Mouse (Mus musculus): ENCODE measurements at regions not wholly inside any gene's neighbourhood (a gene's known extent, or its start where the extent isn't known, plus 50 kb on each side); places are given as distances from the start of the nearest gene placed in this dataset.

DNA sequence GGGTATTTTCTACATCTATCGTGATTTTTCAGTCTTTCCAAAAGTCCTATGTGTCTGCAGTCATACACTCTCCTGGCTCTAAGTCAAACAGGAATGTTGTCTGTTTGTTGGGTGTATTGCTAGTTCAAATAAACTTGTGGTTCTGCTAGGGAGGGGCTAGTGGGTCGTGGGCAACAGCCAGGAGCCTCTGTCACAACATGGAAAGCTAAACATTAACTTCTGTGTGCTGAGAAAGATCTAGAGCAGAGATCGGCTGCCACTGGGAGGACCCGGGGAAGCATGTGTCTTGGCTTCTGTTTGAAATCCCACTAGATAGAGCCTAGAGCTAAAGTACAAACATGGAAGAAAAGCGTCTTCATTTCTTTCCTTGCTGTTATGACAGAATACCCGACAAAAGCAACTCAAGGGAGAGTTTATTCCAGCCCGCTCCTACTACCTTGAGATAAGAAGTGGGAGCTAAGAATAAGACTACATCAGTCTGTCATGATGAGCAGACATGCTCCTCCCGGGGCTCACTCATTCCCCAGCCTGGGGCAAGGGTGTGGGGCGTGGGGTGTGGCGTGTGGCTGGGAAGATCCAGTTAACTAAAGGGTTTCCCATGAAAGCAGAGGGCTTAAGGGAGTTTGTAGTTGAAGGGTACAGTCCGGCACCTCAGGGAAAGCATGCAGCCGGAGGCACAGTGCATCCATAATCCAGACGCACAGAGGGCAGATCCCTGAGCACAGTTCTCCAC is 190.7 kb downstream of the Rybp start:
- no peak for DNase-seq

- DNase-seq, result no peak
These were observed 192.6 kb downstream of the Rybp start for GRCm38 (mm10) chr6:100094653-100095217.

DNA sequence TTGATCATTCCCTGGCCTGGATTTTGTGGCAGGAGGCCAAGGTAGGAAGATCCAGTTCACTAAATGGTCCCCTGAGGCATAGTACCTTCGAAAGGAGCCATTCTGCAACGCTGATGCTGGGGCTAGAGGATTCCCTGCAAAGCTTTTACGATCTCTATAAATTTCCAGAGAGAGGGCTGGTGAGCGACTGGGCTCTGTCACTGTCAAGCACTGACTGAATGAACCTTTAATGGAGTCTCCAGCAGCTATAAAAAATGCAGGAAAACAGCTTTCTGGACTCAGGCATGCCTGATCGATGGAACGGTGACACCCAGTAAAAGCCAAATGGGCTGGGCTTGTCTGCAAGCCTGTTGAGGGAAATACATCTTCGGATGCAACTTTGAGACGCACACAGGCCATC is 194.4 kb downstream of the Rybp start:
- DNase-seq, result peak in 1 of 2 experiments; percentile 37

- peak in 1 of 2 experiments; percentile 32 for DNase-seq
These were observed 195.5 kb downstream of the Rybp start for GRCm38 (mm10) chr6:100091815-100092214.

DNA sequence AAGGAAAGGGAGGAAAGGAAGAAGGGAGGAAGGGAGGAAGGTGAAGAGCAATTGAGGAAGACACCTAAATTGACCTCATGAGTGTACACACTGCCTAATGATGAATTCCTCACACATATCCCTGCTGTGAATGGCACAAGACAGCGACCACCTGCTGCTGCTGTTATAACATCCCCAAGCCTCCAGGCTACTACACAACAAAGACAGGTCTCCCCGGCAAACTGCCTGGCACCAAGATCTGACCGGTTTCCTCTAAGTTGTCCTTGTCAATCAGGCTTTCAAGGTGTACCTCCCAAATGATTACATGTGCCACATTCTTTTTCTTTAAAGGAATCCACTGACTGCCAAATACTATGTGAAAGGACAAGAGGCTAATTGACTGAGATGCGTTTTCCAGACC is 198.7 kb downstream of the Rybp start:
- no peak for DNase-seq

DNA sequence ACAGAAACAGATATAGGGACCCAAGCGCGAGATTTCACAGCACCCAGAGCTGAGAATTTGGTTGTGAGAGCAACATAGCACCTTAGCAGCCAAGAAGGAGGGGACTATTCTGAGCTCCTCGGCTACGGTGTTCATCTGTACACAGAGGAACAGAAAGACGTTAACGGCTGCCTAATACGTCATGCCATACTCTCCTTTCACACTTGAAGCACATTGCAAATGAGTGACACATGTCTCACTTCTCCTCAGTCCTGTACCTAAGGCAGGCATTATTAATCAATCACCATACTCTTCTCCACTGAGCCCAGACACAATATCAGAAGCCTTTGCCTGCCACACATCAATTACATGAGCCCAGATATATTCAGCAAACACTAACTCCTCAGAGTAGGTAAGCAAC is 200.5 kb downstream of the Rybp start:
- no peak for DNase-seq

GRCm38 (mm10) chr6:100085981-100086380 is 201.3 kb downstream of the Rybp start:
- no peak for DNase-seq

GRCm38 (mm10) chr6:100083868-100084477 is 203.3 kb downstream of the Rybp start:
- DNase-seq, result no peak

DNA sequence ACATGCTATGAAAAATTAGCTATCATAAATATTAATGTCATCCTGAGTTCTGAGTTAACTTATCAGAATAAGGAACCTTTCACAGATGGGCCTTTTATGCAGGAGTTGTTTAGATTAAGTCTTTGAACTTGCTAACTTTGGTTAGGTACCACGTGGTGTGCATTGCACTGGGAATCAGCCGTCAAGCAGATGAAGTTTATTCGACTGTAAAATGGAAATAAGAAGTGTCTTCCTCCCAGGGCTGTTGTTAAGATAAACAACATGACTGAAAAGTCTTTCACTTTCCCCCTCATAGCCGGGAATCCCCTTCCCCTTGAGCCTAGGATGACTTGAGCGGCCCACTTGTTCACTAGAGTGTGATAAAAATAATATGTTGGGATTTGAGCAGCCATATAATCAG is 204.2 kb downstream of the Rybp start:
- DNase-seq, result no peak

GRCm38 (mm10) chr6:100074672-100075335 is 212.5 kb downstream of the Rybp start:
- peak; percentile 66 to 78 for DNase-seq

- no peak for DNase-seq
These were observed 214.9 kb downstream of the Rybp start for GRCm38 (mm10) chr6:100072261-100072968.

GRCm38 (mm10) chr6:100069151-100069550 is 218.1 kb downstream of the Rybp start:
- peak in 1 of 2 experiments; percentile 36 for DNase-seq

DNA sequence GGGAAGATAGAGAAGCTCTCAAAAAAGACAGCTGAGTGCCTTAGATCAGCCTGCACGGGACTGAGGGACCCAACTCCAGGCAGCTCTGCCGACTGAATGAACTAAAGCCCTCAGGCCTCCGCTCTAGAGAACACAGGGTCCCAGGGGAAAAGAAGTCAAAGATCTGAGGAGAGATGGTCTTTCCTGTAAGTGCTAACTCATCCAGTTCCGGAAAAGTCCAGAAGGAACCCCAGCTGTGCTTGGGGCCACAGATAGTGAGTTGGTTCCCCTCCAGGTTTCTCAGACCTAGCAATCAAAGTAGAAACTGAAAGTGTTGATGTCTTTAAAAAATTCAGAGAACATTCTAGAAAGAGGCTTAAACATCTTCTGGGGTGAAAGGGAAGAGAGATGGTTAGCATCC is 220.0 kb downstream of the Rybp start:
- no peak for DNase-seq

- DNase-seq, result no peak
These were observed 221.7 kb downstream of the Rybp start for GRCm38 (mm10) chr6:100065586-100065985.

- no peak for DNase-seq
These were observed 224.3 kb downstream of the Rybp start for GRCm38 (mm10) chr6:100062961-100063360.

- DNase-seq, result peak; percentile 34 to 81
These were observed 227.5 kb downstream of the Rybp start for GRCm38 (mm10) chr6:100059803-100060202.

DNA sequence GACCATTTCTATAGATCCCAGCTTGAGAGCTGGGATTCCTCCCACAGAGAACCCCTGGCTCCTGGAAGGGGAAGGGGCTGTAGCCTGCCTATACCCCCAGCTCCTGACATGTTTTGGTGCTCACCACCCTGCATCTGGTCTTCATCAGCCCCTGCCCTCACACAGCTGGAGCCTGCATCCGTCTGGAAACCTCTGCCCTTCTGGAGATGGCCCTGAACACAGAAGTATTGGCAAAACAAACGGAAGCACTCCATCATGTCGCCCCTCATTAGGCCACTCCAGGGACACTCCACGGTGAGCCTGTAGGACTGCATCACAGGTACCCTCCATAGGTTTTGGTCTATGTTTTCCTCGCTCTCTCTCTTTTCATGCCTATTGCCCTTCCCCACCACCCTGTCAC is 231.3 kb downstream of the Rybp start:
- no peak for DNase-seq

- no peak for DNase-seq
These were observed 234.1 kb downstream of the Rybp start for GRCm38 (mm10) chr6:100052955-100053795.

- DNase-seq, result no peak
These were observed 234.9 kb downstream of the Rybp start for GRCm38 (mm10) chr6:100052406-100052805.

DNA sequence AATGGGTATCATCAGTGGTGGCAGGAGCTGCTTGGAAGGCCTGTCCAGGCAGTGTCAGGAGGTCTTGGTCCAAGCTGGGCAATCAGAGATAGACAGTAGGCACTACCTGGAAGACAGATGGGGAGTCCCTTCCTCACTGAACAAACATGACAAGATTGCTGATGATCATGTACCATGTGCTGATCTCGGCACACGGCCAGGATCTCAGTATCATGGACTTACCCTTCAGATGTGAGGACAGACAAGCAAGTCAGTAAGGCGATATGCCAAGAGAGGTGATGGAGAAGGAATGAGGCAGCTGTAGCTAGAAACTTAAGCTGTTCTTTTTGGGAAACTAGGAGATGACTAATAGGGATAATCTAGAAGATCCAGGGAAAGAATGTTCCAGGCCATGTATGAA is 238.2 kb downstream of the Rybp start:
- no peak for DNase-seq

GRCm38 (mm10) chr6:100046186-100046990 is 240.9 kb downstream of the Rybp start:
- DNase-seq, result no peak
